Mouse (Mus musculus) forebrain, embryonic 16.5 days (tissue): ENCODE data around the gene Dnttip2. TPM values are rescaled to one million over a fixed set of nuclear protein-coding genes. Genes with fewer than 3 reads are reported as not detected.

Source experiments
- ATAC-seq: fragments of 200-750 bp; cut with Nextera tagmentation; 2 replicates; pipeline ENCODE4 v1.8.0; 2017; ENCODE audit warnings: mild to moderate bottlenecking, moderate library complexity
- H3K27ac ChIP-seq: fragments of 300-500 bp; sonication (generic); 2 replicates; pipeline ENCODE4 v1.5.1; 2014; ENCODE audit warnings: low read length, control low read depth
- H3K27me3 ChIP-seq: fragments of 300-500 bp; sonication (generic); replicated peaks from 2 replicates; pipeline ENCODE4 v1.6.1; 2014; ENCODE audit warnings: low read length; ENCODE audit not compliant: control insufficient read depth, insufficient read depth
- H3K36me3 ChIP-seq: fragments of 300-500 bp; sonication (generic); 2 replicates; pipeline ENCODE4 v1.6.1; 2014; ENCODE audit not compliant: control insufficient read depth, insufficient read depth
- H3K4me1 ChIP-seq: fragments of 300-500 bp; sonication (generic); replicated peaks from 2 replicates; pipeline ENCODE4 v1.6.1; 2014; ENCODE audit warnings: low read length; ENCODE audit not compliant: control insufficient read depth, insufficient read depth
- H3K4me2 ChIP-seq: fragments of 300-500 bp; sonication (generic); 2 replicates; pipeline ENCODE4 v1.6.1; 2014; ENCODE audit warnings: mild to moderate bottlenecking, low read length, control low read depth
- H3K4me3 ChIP-seq: fragments of 300-500 bp; sonication (generic); replicated peaks from 2 replicates; pipeline ENCODE4 v1.5.1; 2014; ENCODE audit warnings: mild to moderate bottlenecking, low read length, control low read depth
- H3K9ac ChIP-seq: fragments of 300-500 bp; sonication (generic); replicated peaks from 2 replicates; pipeline ENCODE4 v1.6.1; 2014; ENCODE audit warnings: low read depth, low read length, control low read depth
- H3K9me3 ChIP-seq: fragments of 300-500 bp; sonication (generic); 2 replicates; pipeline ENCODE4 v1.6.1; 2016; ENCODE audit warnings: low read length; ENCODE audit not compliant: control insufficient read depth
- WGBS: fragments of 180-500 bp; shearing (Covaris S2); extraction: QIAGEN DNeasy Blood & Tissue Kit; methylation state at CpG from one replicate; pipeline ENCODE4 v1.1.7; 2014; 5-methylcytosine and 5-hydroxymethylcytosine counted together
- polyA plus RNA-seq: library from polyadenylated mRNA; unstranded; fragments of >200 nt; fragmentation: Nextera tagmentation; extraction: Ambion mirVana; gene quantifications from 2 replicates; pipeline ENCODE4 v1.2.1, GENCODE M21; 2015

The Dnttip2 gene
- polyA plus RNA-seq, 1 experiment from 2014 or later = 51.9 TPM

DNA sequence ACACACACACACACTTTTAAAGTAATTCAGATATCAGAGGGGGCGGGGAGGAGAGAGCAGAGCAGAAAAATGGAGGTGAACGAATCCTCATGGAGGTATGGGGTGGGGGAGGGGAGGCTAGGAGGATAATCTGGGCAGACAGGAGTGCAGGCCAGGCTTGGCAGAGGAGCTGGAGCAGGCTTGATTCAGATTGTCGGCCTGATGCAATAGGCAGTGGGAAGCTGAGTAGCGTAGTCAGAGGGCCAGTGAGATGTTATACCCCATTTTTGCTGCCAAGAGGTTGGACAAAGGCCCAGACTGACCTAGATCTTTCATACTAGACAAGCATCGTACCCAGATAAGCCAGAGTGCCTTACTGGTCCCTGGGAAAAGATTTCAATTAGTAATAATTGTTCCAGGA lies 22.8 kb downstream of the Dnttip2 start:
- H3K4me3 ChIP-seq = no peak overlapping the region
- no peak for ATAC-seq
- H3K9me3 ChIP-seq = no peaks in the 10 kb centered on the region
- WGBS = 44% methylated on average over 5 of the region's 5 CpGs
- H3K4me2 ChIP-seq = no peak overlapping the region
- H3K9ac ChIP-seq = no peak overlapping the region
- no peak overlapping the region for H3K27ac ChIP-seq
- no peaks in the 10 kb centered on the region for H3K36me3 ChIP-seq
- no peaks in the 10 kb centered on the region for H3K27me3 ChIP-seq
- H3K4me1 ChIP-seq = peaks cover 22% of the 10 kb centered on the region

DNA sequence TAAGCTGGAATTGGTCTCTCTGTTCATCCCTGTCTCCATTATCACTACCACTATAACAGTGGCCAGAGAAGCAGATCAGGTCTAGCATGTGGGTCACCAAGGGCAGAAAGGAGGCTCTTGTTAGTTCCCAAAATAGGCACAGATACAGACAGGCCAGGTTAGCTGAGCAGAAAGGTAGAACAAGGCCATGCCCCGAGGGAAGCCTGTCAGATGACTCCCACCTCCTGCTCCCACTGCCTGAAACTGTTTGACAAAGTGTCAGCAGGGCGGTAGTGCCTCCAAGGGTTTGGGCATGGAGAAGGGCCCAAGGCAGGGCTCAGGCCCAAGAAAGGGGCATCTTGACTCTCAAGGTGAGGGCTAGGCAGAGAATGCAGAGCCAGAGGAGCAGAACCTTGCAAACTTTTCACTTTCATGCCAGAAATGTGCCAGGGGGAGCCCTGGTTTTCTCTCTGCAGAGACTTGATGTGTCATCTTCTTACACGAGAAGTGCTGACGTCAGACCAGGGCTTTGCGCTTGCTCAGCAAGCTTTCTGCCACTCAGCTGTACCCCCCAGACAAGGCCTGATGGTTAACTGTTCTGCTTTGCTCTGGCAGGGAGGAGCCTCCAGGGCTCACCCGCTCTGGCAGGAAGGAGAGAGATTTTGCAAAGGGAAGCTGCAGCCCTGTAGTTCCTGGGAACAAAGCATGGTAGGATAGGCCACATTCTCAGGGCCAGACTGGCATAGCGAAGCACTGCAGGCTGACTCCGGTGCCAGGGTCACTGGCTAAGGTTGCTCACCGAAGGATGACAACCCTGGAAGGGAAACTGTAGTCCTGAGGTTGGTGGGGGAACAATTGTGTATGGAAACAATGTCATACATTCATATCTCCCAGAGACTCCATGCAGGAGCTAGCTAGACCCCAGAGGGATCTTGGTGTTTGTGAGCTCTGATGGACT lies 27.1 kb downstream of the Dnttip2 start:
- no peak overlapping the region; the same call in 1 of the 2 replicates for H3K27ac ChIP-seq
- no peak overlapping the region for H3K4me3 ChIP-seq
- H3K4me1 ChIP-seq = no peaks in the 10 kb centered on the region; the same call in 1 of the 2 replicates
- ATAC-seq = peak; percentile 70
- H3K9me3 ChIP-seq = no peaks in the 10 kb centered on the region
- no peaks in the 10 kb centered on the region for H3K27me3 ChIP-seq
- no peaks in the 10 kb centered on the region for H3K36me3 ChIP-seq
- H3K4me2 ChIP-seq = no peak overlapping the region
- WGBS = 67% methylated on average over 9 of the region's 9 CpGs
- H3K9ac ChIP-seq = 0 out of 2 replicates have a peak overlapping the region, but pooled peaks have one; percentile 6

DNA sequence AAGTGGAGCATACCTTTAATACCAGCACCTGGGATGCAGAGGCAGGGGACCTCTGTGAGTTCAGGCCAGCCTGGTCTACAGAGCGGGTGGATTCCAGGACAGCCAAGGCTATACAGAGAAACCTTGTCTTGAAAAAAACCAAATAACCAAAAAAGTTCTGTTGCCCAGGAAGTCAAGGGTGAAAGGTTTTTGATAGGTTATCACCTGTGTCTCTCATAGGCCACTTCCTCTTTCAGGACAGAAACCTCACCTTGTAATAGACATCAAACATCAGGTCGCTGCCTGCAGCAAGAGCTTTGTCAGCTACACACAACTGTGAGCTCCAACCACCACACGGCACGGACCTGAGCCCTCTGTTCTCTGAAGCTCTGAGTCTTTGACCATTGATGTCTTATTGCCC lies 30.4 kb downstream of the Dnttip2 start:
- Histone ChIP-seq H3K27ac (no peak overlapping the region), H3K27me3 (no peaks in the 10 kb centered on the region; the same call in 1 of the 2 replicates), H3K4me2 (no peak overlapping the region), H3K9ac (no peak overlapping the region), H3K36me3 (no peaks in the 10 kb centered on the region), H3K4me3 (no peak overlapping the region), H3K4me1 (no peaks in the 10 kb centered on the region), H3K9me3 (no peaks in the 10 kb centered on the region)
- 82% methylated on average over 4 of the region's 4 CpGs for WGBS
- no peak for ATAC-seq

DNA sequence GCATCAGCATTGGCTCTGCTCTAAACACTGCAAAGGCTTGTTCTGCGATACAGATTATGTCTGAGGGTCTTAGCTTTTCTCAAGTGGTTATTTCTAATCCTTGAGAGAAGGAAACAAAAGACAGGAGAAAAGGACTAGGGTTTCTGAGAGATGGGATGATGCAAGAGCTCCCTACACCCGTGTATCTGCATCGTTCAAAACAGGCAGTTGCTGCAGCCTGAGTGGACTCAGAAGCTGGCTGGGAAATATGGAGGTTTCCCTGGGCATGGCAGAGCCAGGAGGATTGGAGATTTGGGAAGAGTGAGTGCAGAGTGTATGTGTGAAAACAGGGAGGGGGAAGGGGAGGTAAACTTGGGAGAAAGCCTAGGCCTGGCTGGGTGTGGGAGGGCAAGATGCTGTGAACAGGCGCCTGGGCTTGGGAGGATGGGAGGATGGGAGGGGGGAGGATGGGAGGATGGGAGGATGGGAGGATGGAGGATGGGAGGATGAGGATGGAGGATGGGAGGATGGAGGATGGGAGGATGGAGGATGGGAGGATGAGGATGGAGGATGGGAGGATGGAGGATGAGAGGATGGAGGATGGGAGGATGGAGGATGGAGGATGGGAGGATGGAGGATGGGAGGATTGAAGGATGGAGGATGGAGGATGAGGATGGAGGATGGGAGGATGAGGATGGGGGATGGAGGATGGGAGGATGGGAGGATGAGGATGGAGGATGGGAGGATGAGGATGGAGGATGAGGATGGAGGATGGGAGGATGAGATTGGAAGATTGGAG lies 33.9 kb downstream of the Dnttip2 start:
- H3K9ac ChIP-seq = no peak overlapping the region
- H3K4me1 ChIP-seq = no peaks in the 10 kb centered on the region
- H3K9me3 ChIP-seq = no peaks in the 10 kb centered on the region
- no peak overlapping the region for H3K4me3 ChIP-seq
- H3K36me3 ChIP-seq = no peaks in the 10 kb centered on the region
- no peaks in the 10 kb centered on the region; the same call in 1 of the 2 replicates for H3K27me3 ChIP-seq
- H3K27ac ChIP-seq = no peak overlapping the region
- H3K4me2 ChIP-seq = no peak overlapping the region
- ATAC-seq = no peak
- WGBS = 52% methylated on average over 4 of the region's 4 CpGs

DNA sequence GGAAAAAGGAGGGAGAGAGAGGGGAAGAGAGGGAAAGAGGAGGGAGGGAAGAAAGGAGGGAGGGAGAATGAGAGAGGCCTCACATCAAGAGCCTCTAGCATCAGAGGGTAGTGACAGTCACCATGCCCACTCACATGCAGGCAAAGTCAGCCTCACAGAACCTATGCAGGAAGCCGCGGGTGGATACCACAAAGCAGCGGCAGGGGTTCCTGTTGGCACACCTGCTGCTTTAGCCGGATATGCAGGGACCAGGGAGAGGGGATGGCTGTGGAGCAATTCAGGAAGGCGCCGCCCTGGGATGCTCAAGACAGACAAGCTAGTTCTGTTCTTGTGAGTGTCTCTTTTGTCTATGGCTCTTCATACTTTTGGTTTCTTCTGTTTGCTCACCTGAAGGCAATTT lies 34.8 kb downstream of the Dnttip2 start:
- no peak overlapping the region for H3K9ac ChIP-seq
- H3K9me3 ChIP-seq = no peaks in the 10 kb centered on the region
- H3K27me3 ChIP-seq = no peaks in the 10 kb centered on the region; the same call in 1 of the 2 replicates
- no peak overlapping the region for H3K4me2 ChIP-seq
- no peak overlapping the region for H3K4me3 ChIP-seq
- no peak for ATAC-seq
- 34% methylated on average over 6 of the region's 6 CpGs for WGBS
- no peaks in the 10 kb centered on the region for H3K36me3 ChIP-seq
- no peaks in the 10 kb centered on the region for H3K4me1 ChIP-seq
- H3K27ac ChIP-seq = no peak overlapping the region

DNA sequence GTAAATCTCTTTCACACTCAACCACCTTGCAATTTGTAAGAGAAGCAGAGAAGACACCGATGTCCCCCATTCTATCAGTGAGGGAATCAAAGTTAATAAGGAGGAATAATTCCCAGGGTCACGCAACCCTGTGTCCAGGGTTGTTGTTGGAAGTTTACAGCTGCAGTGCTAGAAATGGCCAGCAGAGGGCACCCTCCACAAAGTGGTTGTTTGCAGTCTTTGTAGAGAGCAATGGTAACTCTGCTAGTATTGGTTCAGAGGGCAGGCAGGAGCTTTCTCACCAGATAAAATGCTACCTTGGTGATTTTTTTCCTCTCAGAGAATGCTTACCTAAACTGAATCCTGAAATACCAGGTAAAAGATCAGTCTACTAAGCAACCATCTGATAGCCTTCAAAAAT lies 37.9 kb downstream of the Dnttip2 start:
- H3K27me3 ChIP-seq = no peaks in the 10 kb centered on the region; the same call in 1 of the 2 replicates
- H3K27ac ChIP-seq = no peak overlapping the region
- 9% methylated on average over 2 of the region's 2 CpGs for WGBS
- no peak overlapping the region for H3K9ac ChIP-seq
- H3K4me1 ChIP-seq = peaks cover 4% of the 10 kb centered on the region; the same call in 1 of the 2 replicates
- no peaks in the 10 kb centered on the region for H3K36me3 ChIP-seq
- H3K4me3 ChIP-seq = no peak overlapping the region
- H3K4me2 ChIP-seq = no peak overlapping the region
- ATAC-seq = peak; percentile 58
- H3K9me3 ChIP-seq = no peaks in the 10 kb centered on the region

DNA sequence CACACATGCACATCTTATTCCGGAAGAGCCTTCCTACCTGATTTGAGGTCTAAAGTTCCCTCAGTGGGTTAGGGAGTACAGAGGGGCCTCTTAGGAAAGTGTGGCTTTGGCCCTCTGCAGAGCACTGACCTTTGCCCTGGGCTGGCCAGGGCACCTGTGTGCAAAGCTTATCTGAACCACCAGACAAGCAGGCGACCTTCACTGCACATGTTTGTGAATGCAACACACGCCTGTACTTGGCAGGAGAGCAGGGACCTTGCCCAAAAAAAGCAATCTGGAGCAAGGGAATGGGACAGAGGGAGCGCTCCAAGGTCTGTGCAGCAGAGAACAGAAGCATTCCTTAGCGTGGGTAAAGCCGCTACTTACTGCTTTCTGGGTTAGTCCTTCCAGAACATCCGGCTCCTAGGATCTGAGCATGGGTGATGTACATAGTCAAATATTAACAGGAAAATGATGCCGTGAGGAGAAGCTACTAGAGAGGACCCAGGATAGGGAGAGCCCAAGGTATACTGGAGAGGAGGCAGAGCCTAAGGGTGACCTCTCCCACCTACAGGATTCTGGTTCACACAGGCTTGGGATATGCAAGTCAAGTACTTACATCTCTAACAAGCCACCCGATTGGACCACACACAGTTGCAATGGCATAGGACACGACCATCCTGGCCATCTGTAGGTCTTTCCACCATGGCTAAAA lies 38.9 kb downstream of the Dnttip2 start:
- no peak for ATAC-seq
- Histone ChIP-seq H3K27me3 (no peaks in the 10 kb centered on the region; the same call in 1 of the 2 replicates), H3K4me3 (no peak overlapping the region), H3K27ac (no peak overlapping the region), H3K4me1 (peaks cover 4% of the 10 kb centered on the region; the same call in 1 of the 2 replicates), H3K9me3 (no peaks in the 10 kb centered on the region), H3K36me3 (no peaks in the 10 kb centered on the region), H3K4me2 (no peak overlapping the region), H3K9ac (no peak overlapping the region)
- WGBS = 79% methylated on average over 10 of the region's 10 CpGs

DNA sequence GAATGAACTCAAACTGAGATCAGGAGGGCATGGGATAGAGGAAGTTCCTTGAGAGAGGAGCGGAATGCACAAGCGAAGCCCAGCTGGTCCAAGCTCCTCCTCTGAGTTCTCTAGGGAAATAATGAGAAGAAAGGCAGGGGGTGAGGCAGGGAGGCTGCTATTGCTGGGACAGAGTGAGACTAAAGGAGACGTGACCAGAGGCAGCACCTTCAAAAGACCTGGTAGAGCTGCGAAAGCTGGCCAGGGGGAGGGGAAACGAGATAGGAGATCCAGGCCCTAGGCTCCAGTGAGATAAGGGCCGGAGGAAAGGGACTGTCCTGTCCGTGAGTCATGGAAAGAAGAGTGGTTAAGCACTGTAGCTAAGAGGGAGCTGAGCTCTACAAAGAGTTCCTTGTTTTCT lies 39.7 kb downstream of the Dnttip2 start:
- no peak for ATAC-seq

More for the DNA sequence above, 39.7 kb downstream of the Dnttip2 start:
- no peaks in the 10 kb centered on the region; the same call in 1 of the 2 replicates for H3K27me3 ChIP-seq
- no peak overlapping the region for H3K4me2 ChIP-seq
- WGBS = 44% methylated on average over 7 of the region's 7 CpGs
- H3K4me1 ChIP-seq = peaks cover 4% of the 10 kb centered on the region; the same call in 1 of the 2 replicates
- no peaks in the 10 kb centered on the region for H3K9me3 ChIP-seq
- H3K27ac ChIP-seq = no peak overlapping the region
- H3K4me3 ChIP-seq = no peak overlapping the region
- H3K9ac ChIP-seq = no peak overlapping the region
- H3K36me3 ChIP-seq = no peaks in the 10 kb centered on the region
